Mouse (Mus musculus) small intestine, adult 2 months (tissue): ENCODE results near the gene Ppox.

Experiments used
- CTCF ChIP-seq: fragments of 200-500 bp; IDR thresholded peaks from 2 replicates; pipeline ENCODE4 v1.5.1; 2012; ENCODE audit warnings: low read depth, mild to moderate bottlenecking, control low read depth, inconsistent platforms, low read length, moderate library complexity, mixed read lengths; ENCODE audit not compliant: insufficient replicate concordance, insufficient read length; ENCODE audit errors: extremely low read depth
- POLR2A ChIP-seq: fragments of 200-500 bp; IDR thresholded peaks from 2 replicates; pipeline ENCODE4 v1.6.1; 2012; ENCODE audit warnings: low read depth, mild to moderate bottlenecking, control low read depth, inconsistent platforms, low read length, moderate library complexity

GRCm38 (mm10) chr1:171293351-171293750 lies 12.4 kb upstream of the Ppox start:
- TF ChIP-seq POLR2A, result no peak
- no peak for TF ChIP-seq CTCF
